Mouse (Mus musculus): ENCODE results near the gene Ago3.

GRCm38 (mm10) chr4:126310344-126310743 lies 119.0 kb downstream of the Ago3 start:
- TF ChIP-seq POLR2A (IDR thresholded peaks at IDR 0.05; ENCODE audit: extremely low read depth, insufficient read depth, low read length) (no peak), CTCF (IDR thresholded peaks at IDR 0.05; ENCODE audit: low read depth, low read length) (no peak)
